Mouse (Mus musculus): ENCODE results near the gene Dgke.

The Dgke gene

DNA sequence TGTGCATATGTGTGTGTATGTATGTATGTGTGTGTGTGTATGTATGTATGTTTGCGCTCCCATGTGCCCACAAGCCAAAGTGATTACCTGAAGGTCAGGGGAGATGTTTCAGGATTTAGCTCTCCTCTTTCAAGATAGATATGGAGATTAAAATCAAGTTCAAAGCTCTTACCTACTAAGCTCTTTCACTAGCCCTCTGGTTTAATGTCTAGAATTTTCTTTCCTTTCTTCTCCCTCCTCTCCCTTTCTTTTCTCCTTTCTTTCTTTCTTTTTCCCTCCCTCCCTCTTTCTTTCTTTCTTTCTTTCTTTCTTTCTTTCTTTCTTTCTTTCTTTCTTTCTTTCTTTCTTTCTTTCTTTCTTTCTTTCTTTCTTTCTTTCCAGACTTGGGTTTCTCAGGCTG, at the start of gene Dgke:
Gene Dgke, minus strand, starts transcription at position 101 of the 400 bp plus-strand sequence.
- ChIA-PET CTCF (interaction anchor here in 1 of 4 experiments (3.0 kb wide), 1 partner anchor 73 kb away, joined by 19 read pairs; no protein-coding TSS in a partner anchor), POLR2A (interaction anchor here in 3 of 4 experiments (0.5 to 7.7 kb wide), 18 partner anchors 9 to 919 kb away, joined by 3 to 113 read pairs (median 7); partner anchors contain the start of genes Coil (in 1 of the 3) and Trim25 (in 1 of the 3))

GRCm38 (mm10) chr11:89107180-89107807, 40.6 kb upstream of the Dgke start:
- ChIA-PET CTCF (interaction anchor here (0.5 to 1.7 kb wide), 9 partner anchors 18 to 233 kb away, joined by 3 to 10 read pairs (median 3); partner anchors contain the start of gene Trim25 (in 1 of the 4)), POLR2A (interaction anchor here (0.6 to 1.1 kb wide), 12 partner anchors 9 to 800 kb away, joined by 3 to 8 read pairs (median 4); partner anchors contain the start of gene Nog (in 1 of the 4))

DNA sequence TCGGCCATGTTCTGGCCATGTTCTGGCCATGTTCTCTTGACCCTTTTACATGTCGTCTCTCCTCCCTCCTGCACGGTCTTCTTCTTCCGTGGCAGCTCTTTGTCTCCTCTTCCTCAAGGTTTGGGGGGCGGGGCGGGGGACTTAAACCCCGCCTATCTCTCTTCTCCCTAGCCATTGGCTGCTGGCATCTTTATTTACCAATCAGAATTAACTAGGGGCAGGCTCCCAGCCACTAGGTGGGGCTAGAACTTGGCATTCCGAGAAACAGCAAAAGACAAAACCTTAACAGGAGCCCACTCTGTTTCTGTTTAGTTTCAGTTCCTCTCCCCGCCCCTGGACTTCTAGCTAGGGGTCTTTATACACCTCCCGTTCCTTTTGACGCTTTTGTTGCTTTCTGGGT, 39.2 kb upstream of the Dgke start:
- ChIA-PET CTCF (interaction anchor here (0.5 to 1.5 kb wide), 32 partner anchors 9 to 920 kb away, joined by 3 to 8 read pairs (median 4); no protein-coding TSS in a partner anchor), POLR2A (interaction anchor here in 3 of 4 experiments (0.6 to 1.8 kb wide), 22 partner anchors 9 to 488 kb away, joined by 3 to 6 read pairs (median 3); partner anchors contain the start of genes Coil (in 1 of the 3) and Trim25 (in 1 of the 3))

GRCm38 (mm10) chr11:89105211-89105610, 38.6 kb upstream of the Dgke start:
- ChIA-PET CTCF (interaction anchor here (0.5 to 1.5 kb wide), 30 partner anchors 10 to 921 kb away, joined by 3 to 8 read pairs (median 4); no protein-coding TSS in a partner anchor), POLR2A (interaction anchor here in 3 of 4 experiments (0.6 to 1.8 kb wide), 12 partner anchors 11 to 489 kb away, joined by 3 to 6 read pairs (median 3); no protein-coding TSS in a partner anchor)

- CTCF ChIA-PET, result interaction anchor here in 2 of 4 experiments (0.6 kb wide), 3 partner anchors 62 to 210 kb away, joined by 3 read pairs; no protein-coding TSS in a partner anchor
- POLR2A ChIA-PET, result interaction anchor here in 2 of 4 experiments (0.5 to 1.6 kb wide), 6 partner anchors 14 to 200 kb away, joined by 3 to 5 read pairs (median 4); no protein-coding TSS in a partner anchor
These were observed 36.5 kb upstream of the Dgke start for GRCm38 (mm10) chr11:89103166-89103565.

GRCm38 (mm10) chr11:89100826-89101321, 34.2 kb upstream of the Dgke start:
- CTCF ChIA-PET, result interaction anchor here in 3 of 4 experiments (0.6 to 1.3 kb wide), 7 partner anchors 24 to 1597 kb away, joined by 3 to 6 read pairs (median 4); no protein-coding TSS in a partner anchor
- POLR2A ChIA-PET, result interaction anchor here in 2 of 4 experiments (0.6 to 1.2 kb wide), 3 partner anchors 32 to 901 kb away, joined by 3 to 6 read pairs (median 3); no protein-coding TSS in a partner anchor

DNA sequence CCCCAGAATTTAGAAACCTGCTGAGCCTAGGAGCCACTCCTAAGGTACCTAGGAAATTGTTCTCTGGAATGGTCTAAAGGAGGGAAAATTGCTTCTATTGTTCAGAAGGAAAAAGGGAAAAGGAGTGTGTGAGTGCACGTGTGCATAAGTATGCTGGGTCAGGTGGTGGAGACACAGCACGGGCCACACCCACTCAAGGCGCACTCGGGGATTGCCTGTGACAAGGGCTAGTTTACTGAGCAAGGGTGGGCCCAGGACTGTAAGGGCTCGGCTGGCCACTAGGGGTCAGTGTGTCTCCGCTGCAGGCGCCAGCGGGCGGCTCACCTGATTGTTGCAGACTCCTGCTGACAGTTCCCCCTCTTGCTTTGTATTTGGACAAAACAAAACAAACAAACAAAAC, 33.8 kb upstream of the Dgke start:
- CTCF ChIA-PET, result interaction anchor here in 3 of 4 experiments (0.6 to 1.1 kb wide), 4 partner anchors 24 to 1597 kb away, joined by 3 to 6 read pairs (median 4); no protein-coding TSS in a partner anchor

GRCm38 (mm10) chr11:89098930-89099329, 32.3 kb upstream of the Dgke start:
- ChIA-PET POLR2A (interaction anchor here in 3 of 4 experiments (0.5 to 1.8 kb wide), 13 partner anchors 9 to 474 kb away, joined by 3 to 7 read pairs (median 3); no protein-coding TSS in a partner anchor), CTCF (interaction anchor here in 3 of 4 experiments (0.6 to 2.7 kb wide), 8 partner anchors 10 to 625 kb away, joined by 3 to 9 read pairs (median 4); no protein-coding TSS in a partner anchor)

More for the DNA sequence above, 33.8 kb upstream of the Dgke start:
- POLR2A ChIA-PET, result interaction anchor here in 2 of 4 experiments (0.6 to 0.7 kb wide), 2 partner anchors 32 to 902 kb away, joined by 3 read pairs; no protein-coding TSS in a partner anchor

- ChIA-PET POLR2A (interaction anchor here (0.5 to 1.8 kb wide), 13 partner anchors 9 to 1017 kb away, joined by 3 to 6 read pairs (median 3); no protein-coding TSS in a partner anchor), CTCF (interaction anchor here in 3 of 4 experiments (0.6 to 2.7 kb wide), 7 partner anchors 10 to 325 kb away, joined by 3 to 9 read pairs (median 4); no protein-coding TSS in a partner anchor)
These were observed 31.6 kb upstream of the Dgke start for GRCm38 (mm10) chr11:89098083-89098835.

DNA sequence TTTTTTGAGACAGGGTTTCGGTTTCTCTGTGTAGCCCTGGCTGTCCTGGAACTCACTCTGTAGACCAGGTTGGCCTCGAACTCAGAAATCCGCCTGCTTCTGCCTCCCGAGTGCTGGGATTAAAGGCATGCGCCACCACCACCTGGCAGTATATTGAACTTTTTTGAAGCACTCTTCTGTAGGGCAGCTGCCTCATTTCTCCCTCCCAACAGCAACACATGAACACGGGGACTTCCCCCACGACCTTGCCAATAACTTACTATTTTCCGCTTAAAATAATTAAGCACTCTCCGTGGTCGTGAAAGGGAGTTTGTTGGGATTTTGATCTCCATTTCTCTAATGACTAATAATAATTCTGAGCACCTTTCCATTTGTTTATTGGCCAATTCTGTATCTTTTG, 30.6 kb upstream of the Dgke start:
- POLR2A ChIA-PET, result interaction anchor here in 1 of 4 experiments (0.7 kb wide), 1 partner anchor 28 kb away, joined by 4 read pairs; no protein-coding TSS in a partner anchor

GRCm38 (mm10) chr11:89095306-89095705, 28.7 kb upstream of the Dgke start:
- POLR2A ChIA-PET, result interaction anchor here in 2 of 4 experiments (0.7 to 2.1 kb wide), 5 partner anchors 9 to 27 kb away, joined by 3 to 5 read pairs (median 3); no protein-coding TSS in a partner anchor
- CTCF ChIA-PET, result interaction anchor here in 1 of 4 experiments (1.3 kb wide), 1 partner anchor 10 kb away, joined by 4 read pairs; no protein-coding TSS in a partner anchor

More for the DNA sequence above, 30.6 kb upstream of the Dgke start:
- CTCF ChIA-PET, result interaction anchor here in 1 of 4 experiments (0.8 to 2.7 kb wide), 2 partner anchors 28 to 104 kb away, joined by 3 to 9 read pairs; no protein-coding TSS in a partner anchor

DNA sequence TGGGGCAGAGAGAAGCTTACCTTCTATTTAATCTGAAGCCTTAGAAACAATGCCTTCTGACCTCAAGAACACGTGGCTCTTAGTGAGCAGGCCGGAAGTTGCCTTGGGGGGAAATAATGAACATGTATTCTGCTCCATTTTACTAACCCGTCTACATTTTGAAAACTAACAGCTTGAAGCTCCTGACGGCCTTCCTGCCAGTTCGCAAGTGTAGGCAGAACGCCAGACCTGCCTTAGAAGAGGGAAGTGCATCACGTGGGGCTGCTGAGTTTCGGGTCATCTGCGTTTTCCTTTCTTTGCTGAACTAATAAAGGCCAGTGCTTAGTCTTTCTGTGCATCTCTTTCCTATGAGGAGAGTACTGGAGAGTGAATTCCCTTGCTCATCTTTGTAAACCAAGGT, 26.1 kb upstream of the Dgke start:
- CTCF ChIA-PET, result interaction anchor here in 3 of 4 experiments (0.6 to 1.6 kb wide), 5 partner anchors 9 to 929 kb away, joined by 3 to 6 read pairs (median 4); no protein-coding TSS in a partner anchor
- POLR2A ChIA-PET, result interaction anchor here in 3 of 4 experiments (0.6 to 1.2 kb wide), 5 partner anchors 25 to 317 kb away, joined by 3 read pairs; no protein-coding TSS in a partner anchor

DNA sequence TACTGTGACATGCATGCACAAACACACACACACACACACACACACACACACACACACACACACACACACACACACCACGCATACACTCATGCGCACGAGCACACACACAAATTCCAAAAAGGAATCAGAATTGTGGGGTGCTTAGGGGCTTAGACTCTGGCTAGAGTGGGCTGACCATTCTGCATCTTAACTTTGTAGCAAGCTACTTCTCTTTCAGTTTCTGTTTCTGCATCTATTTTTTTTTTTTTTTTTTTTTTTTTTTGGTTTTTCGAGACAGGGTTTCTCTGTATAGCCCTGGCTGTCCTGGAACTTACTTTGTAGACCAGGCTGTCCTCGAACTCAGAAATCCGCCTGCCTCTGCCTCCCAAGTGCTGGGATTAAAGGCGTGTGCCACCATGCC, 23.7 kb upstream of the Dgke start:
- ChIA-PET POLR2A (interaction anchor here in 1 of 4 experiments (0.7 to 1.3 kb wide), 2 partner anchors 21 to 88 kb away, joined by 3 to 4 read pairs; no protein-coding TSS in a partner anchor), CTCF (interaction anchor here in 2 of 4 experiments (0.6 to 1.3 kb wide), 2 partner anchors 16 to 212 kb away, joined by 3 read pairs; no protein-coding TSS in a partner anchor)

GRCm38 (mm10) chr11:89088754-89089153, 22.1 kb upstream of the Dgke start:
- ChIA-PET CTCF (interaction anchor here in 3 of 4 experiments (0.5 to 1.2 kb wide), 15 partner anchors 10 to 1394 kb away, joined by 3 to 8 read pairs (median 4); no protein-coding TSS in a partner anchor), POLR2A (interaction anchor here in 3 of 4 experiments (0.7 to 1.9 kb wide), 6 partner anchors 10 to 93 kb away, joined by 3 to 7 read pairs (median 3); no protein-coding TSS in a partner anchor)

DNA sequence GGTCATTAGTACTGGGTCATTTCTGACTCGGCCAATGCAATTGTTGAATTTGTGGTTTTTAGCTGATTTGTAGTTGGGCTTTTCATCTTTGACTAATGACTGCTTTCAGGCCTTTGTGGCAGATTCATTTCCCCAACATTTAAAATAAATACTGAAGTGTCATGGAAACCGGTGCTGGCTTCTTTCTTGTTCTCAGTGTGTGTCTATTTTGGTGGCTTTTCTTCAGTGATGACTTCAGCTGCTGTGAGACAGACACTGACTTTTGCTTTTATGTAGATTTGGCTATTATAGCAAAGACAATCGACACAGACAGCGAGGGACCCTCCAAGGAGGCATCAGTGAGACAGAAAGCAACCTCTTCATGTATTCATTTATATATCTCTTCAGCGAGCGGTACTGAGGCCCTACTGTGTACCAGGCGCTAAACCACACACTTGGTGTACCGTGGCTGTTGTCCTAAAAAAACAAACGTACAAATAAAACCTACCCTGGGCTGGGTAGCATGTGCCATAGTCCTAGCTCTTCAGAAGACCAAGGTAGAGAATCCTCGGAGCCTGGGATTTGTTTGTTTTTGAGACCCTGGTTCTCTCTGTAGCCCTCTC, 19.7 kb upstream of the Dgke start:
- CTCF ChIA-PET, result interaction anchor here in 1 of 4 experiments (0.6 to 1.0 kb wide), 2 partner anchors 20 to 578 kb away, joined by 3 to 4 read pairs; no protein-coding TSS in a partner anchor
- POLR2A ChIA-PET, result interaction anchor here in 2 of 4 experiments (1.1 to 1.8 kb wide), 2 partner anchors 13 to 18 kb away, joined by 3 to 5 read pairs; no protein-coding TSS in a partner anchor

DNA sequence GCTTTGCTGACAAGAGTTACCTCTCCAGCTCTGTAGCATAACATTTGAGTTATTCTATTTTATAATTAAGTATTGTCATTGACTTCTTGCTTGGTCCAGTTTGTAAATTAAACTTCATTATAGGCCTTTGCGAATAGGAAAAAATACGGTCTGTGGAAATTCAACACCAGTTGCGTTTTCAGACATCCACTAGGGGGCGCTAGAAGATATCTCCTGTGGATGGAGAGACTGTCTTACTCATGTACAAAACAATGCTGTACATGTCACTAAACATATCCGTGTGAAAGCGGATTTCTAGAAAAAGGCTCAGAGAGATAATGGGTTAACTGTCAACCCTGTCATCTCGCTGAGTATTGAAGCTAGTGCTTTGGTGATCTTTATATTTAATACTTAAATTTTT, 18.0 kb upstream of the Dgke start:
- ChIA-PET POLR2A (interaction anchor here in 3 of 4 experiments (0.8 to 1.9 kb wide), 4 partner anchors 10 to 26 kb away, joined by 3 to 16 read pairs (median 4); no protein-coding TSS in a partner anchor), CTCF (interaction anchor here in 3 of 4 experiments (0.7 to 2.2 kb wide), 8 partner anchors 8 to 24 kb away, joined by 3 to 10 read pairs (median 4); no protein-coding TSS in a partner anchor)

All from embryonic stem cell, embryonic (primary cell).